Mouse (Mus musculus) neural tube, embryonic 11.5 days (tissue): ENCODE data around the gene Rasl11b. TPM values are rescaled to one million over a fixed set of nuclear protein-coding genes. Genes with fewer than 3 reads are reported as not detected.

Source experiments
- ATAC-seq: fragments of 200-750 bp; cut with Nextera tagmentation; 2 replicates; pipeline ENCODE4 v1.8.0; 2017; ENCODE audit warnings: moderate number of reproducible peaks, mild to moderate bottlenecking, moderate TSS enrichment, moderate library complexity; ENCODE audit not compliant: insufficient read depth, low FRiP score, low TSS enrichment
- DNase-seq: peaks from one replicate; pipeline ENCODE4 v3.0.0-alpha.2; 2015; ENCODE audit warnings: low spot score
- H3K27ac ChIP-seq: fragments of 300-500 bp; sonication (generic); 2 replicates; pipeline ENCODE4 v1.5.1; 2014; ENCODE audit warnings: low read depth, mild to moderate bottlenecking, low read length
- H3K27me3 ChIP-seq: fragments of 300-500 bp; sonication (generic); 2 replicates; pipeline ENCODE4 v1.6.1; 2014; ENCODE audit warnings: mild to moderate bottlenecking, low read length, mixed read lengths; ENCODE audit not compliant: control insufficient read depth, insufficient read depth
- H3K36me3 ChIP-seq: fragments of 300-500 bp; sonication (generic); 2 replicates; pipeline ENCODE4 v1.6.1; 2014; ENCODE audit warnings: mild to moderate bottlenecking, low read length, moderate library complexity, mixed read lengths; ENCODE audit not compliant: control insufficient read depth, insufficient read depth
- H3K4me1 ChIP-seq: fragments of 300-500 bp; sonication (generic); 2 replicates; pipeline ENCODE4 v1.6.1; 2014; ENCODE audit warnings: low read length, mixed read lengths; ENCODE audit not compliant: control insufficient read depth, insufficient read depth
- H3K4me2 ChIP-seq: fragments of 300-500 bp; sonication (generic); 2 replicates; pipeline ENCODE4 v1.6.1; 2014; ENCODE audit warnings: low read depth, mild to moderate bottlenecking, moderate library complexity
- H3K4me3 ChIP-seq: fragments of 300-500 bp; sonication (generic); 2 replicates; pipeline ENCODE4 v1.5.1; 2014; ENCODE audit warnings: low read depth, low read length
- H3K9ac ChIP-seq: fragments of 300-500 bp; sonication (generic); 2 replicates; pipeline ENCODE4 v1.6.1; 2014; ENCODE audit warnings: mild to moderate bottlenecking, low read length
- H3K9me3 ChIP-seq: fragments of 300-500 bp; sonication (generic); 2 replicates; pipeline ENCODE4 v1.6.1; 2016; ENCODE audit warnings: low read length; ENCODE audit not compliant: control insufficient read depth
- WGBS: fragments of 180-500 bp; shearing (Covaris S2); extraction: QIAGEN DNeasy Blood & Tissue Kit; methylation state at CpG from one replicate; pipeline ENCODE4 v1.1.7; 2014; 5-methylcytosine and 5-hydroxymethylcytosine counted together
- polyA plus RNA-seq: library from polyadenylated mRNA; unstranded; fragments of >200 nt; fragmentation: Nextera tagmentation; extraction: Ambion mirVana; gene quantifications from 2 replicates; pipeline ENCODE4 v1.2.1, GENCODE M21; 2014

The Rasl11b gene
- polyA plus RNA-seq, 1 experiment from 2014 or later: 38.7 TPM

DNA sequence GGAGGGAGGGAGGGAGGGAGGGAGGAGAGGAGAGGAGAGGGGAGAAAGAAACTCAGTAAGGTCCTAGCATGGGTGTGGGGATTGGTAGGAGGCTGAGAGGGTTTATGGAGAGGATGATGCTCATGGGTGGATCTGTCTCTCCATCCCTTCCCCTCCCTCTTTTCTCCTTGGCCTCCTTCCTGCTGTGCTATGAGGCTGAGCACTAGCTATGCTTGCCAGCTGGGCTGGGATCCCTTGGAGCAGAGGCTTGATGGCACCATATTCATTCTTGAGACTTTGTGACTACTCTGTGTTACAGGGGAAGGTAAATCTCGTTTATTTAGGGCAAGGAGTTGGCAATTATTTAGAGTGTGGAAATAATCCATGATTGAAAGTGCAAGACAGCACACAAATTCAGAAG, 33.9 kb downstream of the Rasl11b start:
- DNase-seq: no peak
- H3K4me3 ChIP-seq: no peak overlapping the region
- no peaks in the 10 kb centered on the region for H3K27me3 ChIP-seq
- no peak for ATAC-seq
- H3K9ac ChIP-seq: no peak overlapping the region
- H3K36me3 ChIP-seq: no peaks in the 10 kb centered on the region
- no peaks in the 10 kb centered on the region for H3K4me1 ChIP-seq
- WGBS: 77% methylated on average over 1 of the region's 1 CpGs
- H3K9me3 ChIP-seq: no peaks in the 10 kb centered on the region
- no peak overlapping the region for H3K4me2 ChIP-seq
- H3K27ac ChIP-seq: no peak overlapping the region

DNA sequence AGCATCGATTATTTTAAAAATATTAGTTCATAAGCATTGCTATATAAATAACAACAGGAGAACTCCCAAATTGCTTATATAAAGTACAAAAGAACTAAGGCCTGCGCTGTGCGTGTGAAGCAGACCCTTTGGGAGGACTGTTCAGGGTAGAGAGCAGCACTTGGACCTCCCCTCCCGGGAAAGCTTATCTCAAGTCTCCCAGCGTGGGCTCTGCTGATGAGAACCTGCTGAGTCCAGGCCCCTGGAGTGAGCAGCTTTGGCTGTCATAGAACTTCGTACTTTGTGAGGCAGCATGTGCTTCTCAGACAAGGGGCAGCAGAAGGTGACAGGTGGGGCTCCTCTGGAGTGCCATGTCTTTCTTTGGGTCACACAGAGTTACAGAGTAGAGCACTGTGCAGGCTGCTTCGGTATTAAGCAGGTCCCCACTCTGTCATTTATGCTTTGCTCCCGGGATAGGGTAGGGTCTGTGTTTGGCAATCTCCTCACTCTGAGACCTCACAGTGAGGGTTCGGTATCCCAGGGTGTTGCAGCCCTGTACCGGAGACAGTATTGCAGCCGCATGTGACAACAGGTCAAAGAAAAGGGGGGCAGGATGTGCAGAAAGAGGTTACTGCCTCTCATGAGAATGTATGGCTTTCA, 34.8 kb downstream of the Rasl11b start:
- DNase-seq (no peak), ATAC-seq (no peak)
- H3K9ac ChIP-seq: no peak overlapping the region
- H3K4me1 ChIP-seq: no peaks in the 10 kb centered on the region
- no peaks in the 10 kb centered on the region for H3K27me3 ChIP-seq
- no peak overlapping the region for H3K4me3 ChIP-seq
- H3K4me2 ChIP-seq: no peak overlapping the region
- H3K27ac ChIP-seq: no peak overlapping the region
- WGBS: 67% methylated on average over 11 of the region's 11 CpGs
- no peaks in the 10 kb centered on the region for H3K36me3 ChIP-seq
- no peaks in the 10 kb centered on the region for H3K9me3 ChIP-seq

DNA sequence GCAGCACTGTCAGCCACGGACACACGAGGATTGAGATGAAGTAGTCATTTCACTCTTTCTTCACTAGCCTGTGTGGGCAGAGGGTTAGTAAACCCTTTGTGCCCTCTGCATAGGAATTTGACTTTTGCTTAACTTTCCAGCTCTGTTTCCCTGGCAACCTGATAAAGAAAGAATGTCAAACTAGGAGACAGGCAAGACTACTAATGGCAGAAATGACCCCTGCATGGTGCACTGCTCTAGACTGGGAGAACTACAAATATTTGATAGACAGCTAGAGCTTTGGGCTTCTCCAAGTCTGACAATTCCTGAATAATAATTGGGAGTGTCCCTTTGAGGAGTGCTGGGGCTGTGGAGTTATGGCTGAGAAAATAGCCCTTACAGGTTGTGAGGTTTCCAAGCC, 35.4 kb downstream of the Rasl11b start:
- WGBS: 51% methylated on average over 2 of the region's 2 CpGs
- Histone ChIP-seq H3K9ac (no peak overlapping the region), H3K4me2 (no peak overlapping the region), H3K4me3 (no peak overlapping the region), H3K4me1 (no peaks in the 10 kb centered on the region), H3K9me3 (no peaks in the 10 kb centered on the region), H3K36me3 (no peaks in the 10 kb centered on the region), H3K27ac (no peak overlapping the region), H3K27me3 (no peaks in the 10 kb centered on the region)
- DNase-seq: no peak
- no peak for ATAC-seq

DNA sequence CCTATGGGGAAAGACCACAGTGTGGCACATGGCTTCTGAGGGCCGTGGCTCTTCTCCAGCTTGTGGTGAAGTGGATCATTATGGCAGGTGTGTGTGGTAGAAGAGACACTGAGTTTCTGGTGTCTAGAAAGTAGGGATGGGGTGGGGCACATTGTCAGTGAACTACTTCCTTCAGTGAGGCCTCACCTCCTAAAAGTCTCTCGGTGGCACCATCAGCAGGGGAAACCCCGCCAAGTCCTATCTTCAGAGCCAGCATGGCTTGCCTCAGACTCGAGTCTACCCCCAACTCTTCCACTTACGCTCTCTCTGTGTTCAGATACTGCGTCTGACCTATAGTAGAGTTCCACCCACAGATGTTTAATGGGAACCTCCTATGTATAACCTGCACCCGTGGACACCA, 38.7 kb downstream of the Rasl11b start:
- Histone ChIP-seq H3K4me1 (no peaks in the 10 kb centered on the region), H3K36me3 (no peaks in the 10 kb centered on the region), H3K9ac (no peak overlapping the region), H3K4me3 (no peak overlapping the region), H3K27ac (no peak overlapping the region), H3K27me3 (no peaks in the 10 kb centered on the region), H3K4me2 (no peak overlapping the region), H3K9me3 (no peaks in the 10 kb centered on the region)
- WGBS: 89% methylated on average over 7 of the region's 7 CpGs
- ATAC-seq (no peak), DNase-seq (no peak)

DNA sequence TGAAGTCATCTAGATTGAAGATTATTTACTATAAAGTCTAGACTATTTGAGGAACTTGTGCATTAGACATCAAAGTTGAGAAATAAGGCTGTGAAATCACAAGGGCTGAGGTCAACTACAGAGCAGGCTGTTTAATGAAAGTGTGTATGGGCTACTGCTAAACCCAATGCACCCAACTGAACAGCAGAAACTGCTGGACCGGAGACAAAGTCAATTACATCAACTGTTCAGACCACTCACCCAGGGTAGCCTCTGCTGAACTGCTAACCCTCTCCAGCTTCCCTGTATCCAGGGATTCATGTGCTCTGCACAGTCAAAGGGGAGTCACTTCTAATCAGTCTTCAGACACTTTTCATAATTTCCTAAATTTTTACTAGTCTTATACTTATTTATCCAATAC, 44.3 kb downstream of the Rasl11b start:
- peaks cover 10% of the 10 kb centered on the region; the same call in 1 of the 2 replicates for H3K4me1 ChIP-seq
- ATAC-seq (no peak), DNase-seq (no peak)
- no peak overlapping the region for H3K4me3 ChIP-seq
- WGBS: 96% methylated on average over 1 of the region's 1 CpGs
- no peak overlapping the region for H3K9ac ChIP-seq
- no peaks in the 10 kb centered on the region for H3K27me3 ChIP-seq
- H3K27ac ChIP-seq: no peak overlapping the region
- no peak overlapping the region for H3K4me2 ChIP-seq
- H3K36me3 ChIP-seq: no peaks in the 10 kb centered on the region
- H3K9me3 ChIP-seq: no peaks in the 10 kb centered on the region

DNA sequence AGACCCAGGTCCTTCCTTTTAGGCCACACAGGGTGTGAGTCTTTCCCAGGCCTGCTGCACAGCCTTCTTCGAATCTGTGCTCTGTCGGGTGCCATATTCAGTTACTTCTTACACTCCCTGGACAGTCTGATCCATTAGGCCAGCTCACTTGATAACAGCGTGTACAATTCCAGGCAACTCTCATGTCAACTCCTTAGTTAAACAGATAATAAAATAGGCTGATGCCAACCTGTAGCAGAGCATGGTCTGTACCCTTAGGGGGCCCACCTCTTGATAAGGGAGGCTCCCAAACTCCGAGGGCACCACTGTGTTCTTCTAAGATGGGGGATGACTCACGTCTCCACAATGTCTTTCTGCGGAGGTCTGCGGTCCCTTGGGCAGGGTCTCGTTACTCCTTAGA, 45.2 kb downstream of the Rasl11b start:
- H3K4me2 ChIP-seq: no peak overlapping the region
- no peaks in the 10 kb centered on the region for H3K9me3 ChIP-seq
- H3K27me3 ChIP-seq: no peaks in the 10 kb centered on the region
- no peak overlapping the region for H3K9ac ChIP-seq
- no peaks in the 10 kb centered on the region for H3K36me3 ChIP-seq
- WGBS: 77% methylated on average over 8 of the region's 8 CpGs
- DNase-seq (no peak), ATAC-seq (no peak)
- no peak overlapping the region for H3K4me3 ChIP-seq
- H3K4me1 ChIP-seq: peaks cover 10% of the 10 kb centered on the region; the same call in 1 of the 2 replicates
- H3K27ac ChIP-seq: no peak overlapping the region

DNA sequence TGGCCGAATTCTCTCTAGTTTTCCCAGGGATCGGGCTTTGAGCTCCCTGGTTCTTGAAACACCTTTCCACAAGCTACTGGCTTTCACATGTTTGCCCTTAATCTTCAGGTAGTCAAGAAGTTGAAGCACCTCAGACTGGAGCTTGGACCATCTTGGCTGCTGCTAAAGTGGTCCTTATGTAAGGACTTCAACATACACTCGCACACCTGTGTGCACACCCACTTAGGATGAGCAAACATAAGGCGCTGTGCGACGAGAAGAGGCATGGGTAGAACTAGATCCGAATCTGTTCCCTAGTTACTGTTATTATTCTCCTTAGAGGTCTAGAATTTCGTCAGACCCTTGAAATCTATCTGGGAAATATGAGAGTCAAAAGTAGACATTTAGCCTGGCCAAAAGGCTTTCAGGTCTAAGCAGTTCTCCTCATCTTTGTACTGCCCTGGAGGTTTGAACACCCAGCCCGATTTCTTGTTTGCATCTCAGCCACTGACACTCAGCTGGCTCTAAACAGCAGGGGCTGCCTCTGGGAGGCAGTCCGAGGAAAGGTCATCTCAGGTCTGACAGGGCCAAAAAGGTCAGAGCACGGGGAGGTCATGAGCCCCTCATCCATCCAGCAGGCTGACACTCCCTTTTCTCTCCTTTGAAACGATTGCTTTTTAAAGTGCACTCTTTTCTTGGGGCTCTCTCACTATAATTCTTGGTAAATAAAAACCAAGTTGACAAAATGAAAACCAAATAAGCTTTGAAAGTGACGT, 46.0 kb downstream of the Rasl11b start:
- H3K27me3 ChIP-seq: no peaks in the 10 kb centered on the region
- no peak for ATAC-seq
- DNase-seq: no peak
- no peak overlapping the region for H3K4me2 ChIP-seq
- H3K9me3 ChIP-seq: no peaks in the 10 kb centered on the region
- H3K27ac ChIP-seq: no peak overlapping the region
- H3K36me3 ChIP-seq: no peaks in the 10 kb centered on the region
- H3K4me3 ChIP-seq: no peak overlapping the region
- 52% methylated on average over 13 of the region's 13 CpGs for WGBS
- no peak overlapping the region for H3K9ac ChIP-seq
- peaks cover 10% of the 10 kb centered on the region; the same call in 1 of the 2 replicates for H3K4me1 ChIP-seq

DNA sequence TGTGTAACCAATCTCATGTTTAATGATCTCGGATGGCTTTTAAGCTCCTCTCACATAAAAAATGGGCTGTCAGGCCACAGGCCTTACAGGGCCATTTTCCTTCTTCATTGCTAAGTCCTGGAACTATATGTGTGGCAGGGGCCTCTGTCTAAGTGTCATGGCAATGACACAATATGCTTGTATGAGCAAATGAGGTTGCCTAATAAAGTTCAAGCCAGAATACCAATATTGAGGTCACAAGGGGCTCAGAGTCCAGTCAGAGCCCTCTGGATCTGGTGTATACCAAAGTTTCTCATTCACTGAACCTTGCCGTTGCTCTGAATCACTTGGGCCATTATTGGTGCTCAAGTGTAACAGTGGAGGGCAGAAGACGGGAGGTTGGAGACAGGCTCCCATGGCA, 47.6 kb downstream of the Rasl11b start:
- no peak overlapping the region for H3K4me2 ChIP-seq
- H3K4me3 ChIP-seq: no peak overlapping the region
- ATAC-seq: no peak
- no peaks in the 10 kb centered on the region for H3K27me3 ChIP-seq
- H3K9ac ChIP-seq: no peak overlapping the region
- H3K9me3 ChIP-seq: no peaks in the 10 kb centered on the region
- WGBS: 35% methylated on average over 3 of the region's 3 CpGs
- peaks cover 21% of the 10 kb centered on the region for H3K4me1 ChIP-seq
- DNase-seq: no peak
- H3K27ac ChIP-seq: no peak overlapping the region
- H3K36me3 ChIP-seq: no peaks in the 10 kb centered on the region

DNA sequence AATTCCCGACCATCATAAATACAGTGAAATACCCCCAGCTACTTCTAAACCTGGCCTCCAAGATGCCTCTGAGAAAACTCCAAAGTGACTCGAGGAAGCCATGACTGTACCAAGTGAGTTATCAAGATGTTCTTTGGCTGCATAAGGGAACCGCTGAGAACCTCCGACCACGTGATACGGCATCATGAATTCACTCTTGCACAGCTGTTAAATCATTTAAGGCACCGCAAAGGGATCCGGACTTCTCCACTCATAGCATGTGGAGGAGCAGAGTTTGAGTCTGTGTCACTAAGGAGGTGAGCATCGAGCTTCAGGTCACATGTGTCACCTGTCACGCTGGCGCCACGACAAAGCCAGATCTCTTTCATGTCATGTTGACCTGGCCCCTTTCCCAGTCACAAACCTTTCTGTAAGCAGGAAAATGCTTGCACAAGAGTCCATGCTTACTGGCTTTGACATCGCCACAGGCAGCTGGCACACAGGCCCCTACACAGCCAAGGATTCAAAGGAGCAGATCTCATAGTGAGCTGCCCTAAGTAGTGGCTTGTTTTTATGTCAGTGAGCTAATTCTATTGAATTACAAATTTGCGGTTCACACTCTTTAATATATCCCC, 49.4 kb downstream of the Rasl11b start:
- Histone ChIP-seq H3K27ac (no peak overlapping the region), H3K9me3 (no peaks in the 10 kb centered on the region), H3K9ac (no peak overlapping the region), H3K27me3 (no peaks in the 10 kb centered on the region), H3K4me3 (no peak overlapping the region), H3K36me3 (no peaks in the 10 kb centered on the region), H3K4me1 (peaks cover 21% of the 10 kb centered on the region), H3K4me2 (no peak overlapping the region)
- DNase-seq (no peak), ATAC-seq (no peak)
- 76% methylated on average over 14 of the region's 14 CpGs for WGBS
